Mouse (Mus musculus) liver, embryonic 11.5 days (tissue): ENCODE measurements at regions not wholly inside any gene's neighbourhood (a gene's known extent, or its start where the extent isn't known, plus 50 kb on each side); places are given as distances from the start of the nearest gene placed in this dataset.

ENCODE experiments used
- ATAC-seq: fragments of 200-750 bp; cut with Nextera tagmentation; replicated peaks from 2 replicates; pipeline ENCODE4 v1.8.0; 2017; ENCODE audit warnings: moderate number of reproducible peaks, mild to moderate bottlenecking, moderate TSS enrichment, moderate library complexity; ENCODE audit not compliant: low FRiP score
- DNase-seq: peaks from one replicate; pipeline ENCODE4 v3.0.0-alpha.2; 2017; ENCODE audit warnings: low spot score
- H3K27ac ChIP-seq: fragments of 300-500 bp; sonication (generic); 2 replicates; pipeline ENCODE4 v1.5.1; 2014; ENCODE audit warnings: mild to moderate bottlenecking, low read depth, low read length, control low read depth
- H3K27me3 ChIP-seq: fragments of 300-500 bp; sonication (generic); replicated peaks from 2 replicates; pipeline ENCODE4 v1.6.1; 2014; ENCODE audit warnings: low read length, mixed read lengths; ENCODE audit not compliant: control insufficient read depth, insufficient read depth
- H3K36me3 ChIP-seq: fragments of 300-500 bp; sonication (generic); 2 replicates; pipeline ENCODE4 v1.6.1; 2014; ENCODE audit warnings: mild to moderate bottlenecking, low read length, moderate library complexity, mixed read lengths; ENCODE audit not compliant: control insufficient read depth, insufficient read depth
- H3K4me1 ChIP-seq: fragments of 300-500 bp; sonication (generic); replicated peaks from 2 replicates; pipeline ENCODE4 v1.6.1; 2014; ENCODE audit warnings: low read length, mixed read lengths; ENCODE audit not compliant: control insufficient read depth, insufficient read depth
- H3K4me2 ChIP-seq: fragments of 300-500 bp; sonication (generic); 2 replicates; pipeline ENCODE4 v1.6.1; 2014; ENCODE audit warnings: mild to moderate bottlenecking, control low read depth, moderate library complexity
- H3K4me3 ChIP-seq: fragments of 300-500 bp; sonication (generic); 2 replicates; pipeline ENCODE4 v1.5.1; 2014; ENCODE audit warnings: low read depth, low read length, control low read depth
- H3K9ac ChIP-seq: fragments of 300-500 bp; sonication (generic); 2 replicates; pipeline ENCODE4 v1.6.1; 2014; ENCODE audit warnings: low read depth, low read length, control low read depth
- H3K9me3 ChIP-seq: fragments of 300-500 bp; sonication (generic); 2 replicates; pipeline ENCODE4 v1.6.1; 2016; ENCODE audit warnings: low read length, inconsistent platforms, mixed read lengths; ENCODE audit not compliant: control insufficient read depth
- WGBS: fragments of 180-500 bp; shearing (Covaris S2); extraction: QIAGEN DNeasy Blood & Tissue Kit; methylation state at CpG from one replicate; pipeline ENCODE4 v1.1.7; 2014; 5-methylcytosine and 5-hydroxymethylcytosine counted together

DNA sequence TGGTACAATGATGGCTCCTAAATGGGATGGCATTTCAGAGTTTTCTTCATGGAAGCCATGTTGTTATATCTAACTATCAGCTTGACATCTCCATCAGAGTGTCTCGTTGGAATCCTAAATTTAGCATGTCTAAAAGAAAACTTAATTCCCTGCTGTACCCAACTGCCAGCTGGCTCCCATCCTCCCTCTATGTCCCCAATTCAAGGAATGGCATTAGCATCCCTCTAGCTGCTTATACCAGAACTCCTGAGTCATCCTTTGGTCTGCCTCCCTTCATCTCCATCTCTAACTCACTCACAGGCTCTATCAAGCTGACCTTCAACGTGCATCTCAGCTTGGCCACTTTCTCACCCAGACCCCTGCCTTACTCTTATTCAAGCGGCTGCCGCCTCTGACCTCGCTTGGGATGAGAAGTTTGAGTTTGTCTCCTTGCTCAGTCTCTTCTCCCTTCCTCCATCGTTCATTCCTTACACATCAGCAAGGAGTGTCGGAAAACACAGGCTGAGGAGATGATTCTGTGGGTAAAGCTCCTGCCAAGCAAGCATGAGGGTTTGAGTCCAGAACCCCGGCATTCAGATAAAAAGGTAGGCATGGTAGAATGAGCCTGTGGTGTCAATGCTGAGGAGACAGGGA is 88.9 kb downstream of the Emp1 start:
- H3K9ac ChIP-seq: no peak overlapping the region
- no peak overlapping the region for H3K4me2 ChIP-seq
- H3K27ac ChIP-seq: no peak overlapping the region
- no peak for ATAC-seq
- no peak overlapping the region for H3K4me3 ChIP-seq
- H3K4me1 ChIP-seq: no peaks in the 10 kb centered on the region
- no peaks in the 10 kb centered on the region for H3K9me3 ChIP-seq
- WGBS: 82% methylated on average over 8 of the region's 8 CpGs
- H3K36me3 ChIP-seq: no peaks in the 10 kb centered on the region
- DNase-seq: no peak
- no peaks in the 10 kb centered on the region for H3K27me3 ChIP-seq

DNA sequence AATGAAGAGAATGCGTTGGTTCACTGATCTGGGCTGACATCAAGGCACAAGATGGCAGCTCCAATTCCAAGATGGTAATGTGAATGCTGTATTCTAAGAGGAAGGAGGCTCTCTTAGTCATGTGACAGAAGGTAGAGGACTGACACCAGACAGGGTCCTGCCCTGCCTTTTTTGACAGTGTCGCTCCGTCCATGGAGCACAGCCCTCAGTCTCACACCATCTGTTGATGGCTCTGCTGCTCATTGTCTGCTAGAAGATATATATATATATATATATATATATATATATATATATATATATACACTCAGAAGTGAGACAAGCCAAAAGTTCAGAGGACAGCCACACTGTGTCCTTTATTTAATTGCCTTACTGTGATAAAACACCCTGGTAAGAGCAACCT is 90.7 kb downstream of the Emp1 start:
- no peak for ATAC-seq
- no peak for DNase-seq
- no peak overlapping the region for H3K27ac ChIP-seq
- WGBS: 90% methylated on average over 3 of the region's 3 CpGs
- no peak overlapping the region for H3K4me3 ChIP-seq
- no peak overlapping the region for H3K4me2 ChIP-seq
- H3K9ac ChIP-seq: no peak overlapping the region
- no peaks in the 10 kb centered on the region for H3K4me1 ChIP-seq
- no peaks in the 10 kb centered on the region for H3K36me3 ChIP-seq
- no peaks in the 10 kb centered on the region for H3K27me3 ChIP-seq
- H3K9me3 ChIP-seq: no peaks in the 10 kb centered on the region

- no peak for ATAC-seq
- H3K36me3 ChIP-seq: no peaks in the 10 kb centered on the region
- H3K27ac ChIP-seq: no peak overlapping the region
These were observed 110.2 kb downstream of the Emp1 start for GRCm38 (mm10) chr6:135472495-135472894.

GRCm38 (mm10) chr6:135473146-135473545 is 110.8 kb downstream of the Emp1 start:
- Histone ChIP-seq H3K27ac (no peak overlapping the region), H3K9me3 (no peaks in the 10 kb centered on the region), H3K9ac (no peak overlapping the region), H3K4me3 (no peak overlapping the region), H3K4me2 (no peak overlapping the region), H3K36me3 (no peaks in the 10 kb centered on the region), H3K27me3 (no peaks in the 10 kb centered on the region), H3K4me1 (no peaks in the 10 kb centered on the region)
- DNase-seq (no peak), ATAC-seq (no peak)
- WGBS: 84% methylated on average over 4 of the region's 4 CpGs

More at GRCm38 (mm10) chr6:135472495-135472894, 110.2 kb downstream of the Emp1 start:
- DNase-seq: no peak
- Histone ChIP-seq H3K4me1 (no peaks in the 10 kb centered on the region), H3K4me3 (no peak overlapping the region), H3K27me3 (no peaks in the 10 kb centered on the region), H3K9me3 (no peaks in the 10 kb centered on the region), H3K9ac (no peak overlapping the region), H3K4me2 (no peak overlapping the region)
- WGBS: 67% methylated on average over 6 of the region's 6 CpGs

- Histone ChIP-seq H3K4me1 (no peaks in the 10 kb centered on the region), H3K27ac (no peak overlapping the region), H3K9me3 (no peaks in the 10 kb centered on the region), H3K4me2 (no peak overlapping the region), H3K27me3 (no peaks in the 10 kb centered on the region), H3K36me3 (no peaks in the 10 kb centered on the region), H3K4me3 (no peak overlapping the region), H3K9ac (no peak overlapping the region)
- WGBS: 64% methylated on average over 2 of the region's 2 CpGs
- no peak for ATAC-seq
- DNase-seq: no peak
These were observed 126.5 kb downstream of the Emp1 start for GRCm38 (mm10) chr6:135488795-135489194.

DNA sequence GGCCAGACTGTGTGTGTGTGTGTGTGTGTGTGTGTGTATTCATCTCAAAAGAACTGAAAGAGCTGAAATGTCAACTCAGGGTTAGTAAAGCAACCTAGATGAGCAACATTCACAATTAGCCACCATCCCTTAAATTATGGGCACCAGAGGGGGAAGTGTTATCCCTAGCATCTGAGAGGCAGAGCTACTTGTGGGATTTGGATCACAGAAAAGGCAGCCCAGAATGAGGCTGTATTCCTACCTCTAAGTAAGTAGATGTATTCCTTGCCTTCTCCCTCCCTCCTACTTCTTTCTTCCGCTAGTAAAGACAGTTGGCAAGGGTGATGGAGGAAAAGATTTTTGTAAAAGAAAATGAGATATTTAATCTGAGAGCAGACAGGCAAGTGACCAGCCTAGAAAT is 131.6 kb downstream of the Emp1 start:
- H3K9ac ChIP-seq: no peak overlapping the region
- H3K27ac ChIP-seq: no peak overlapping the region
- no peak overlapping the region for H3K4me2 ChIP-seq
- H3K4me1 ChIP-seq: no peaks in the 10 kb centered on the region
- no peak for ATAC-seq
- H3K27me3 ChIP-seq: no peaks in the 10 kb centered on the region
- H3K36me3 ChIP-seq: no peaks in the 10 kb centered on the region
- no peaks in the 10 kb centered on the region for H3K9me3 ChIP-seq
- 72% methylated on average over 1 of the region's 1 CpGs for WGBS
- no peak for DNase-seq
- H3K4me3 ChIP-seq: no peak overlapping the region

GRCm38 (mm10) chr6:135495841-135496240 is 133.5 kb downstream of the Emp1 start:
- H3K4me1 ChIP-seq: no peaks in the 10 kb centered on the region
- no peaks in the 10 kb centered on the region for H3K9me3 ChIP-seq
- H3K27me3 ChIP-seq: no peaks in the 10 kb centered on the region
- no peaks in the 10 kb centered on the region for H3K36me3 ChIP-seq
- H3K27ac ChIP-seq: no peak overlapping the region
- no peak overlapping the region for H3K9ac ChIP-seq
- ATAC-seq: no peak
- H3K4me3 ChIP-seq: no peak overlapping the region
- no peak for DNase-seq
- H3K4me2 ChIP-seq: no peak overlapping the region
- 31% methylated on average over 2 of the region's 2 CpGs for WGBS

GRCm38 (mm10) chr6:135498592-135498991 is 136.2 kb downstream of the Emp1 start:
- ATAC-seq (no peak), DNase-seq (no peak)
- no peaks in the 10 kb centered on the region for H3K4me1 ChIP-seq
- no peaks in the 10 kb centered on the region for H3K9me3 ChIP-seq
- no peak overlapping the region for H3K9ac ChIP-seq
- no peak overlapping the region for H3K27ac ChIP-seq
- no peak overlapping the region for H3K4me3 ChIP-seq
- no peaks in the 10 kb centered on the region for H3K27me3 ChIP-seq
- H3K36me3 ChIP-seq: no peaks in the 10 kb centered on the region
- H3K4me2 ChIP-seq: no peak overlapping the region
- 80% methylated on average over 6 of the region's 6 CpGs for WGBS

GRCm38 (mm10) chr6:135500381-135500780 is 138.0 kb downstream of the Emp1 start:
- no peak for ATAC-seq
- 76% methylated on average over 3 of the region's 3 CpGs for whole genome bisulfite sequencing

More at GRCm38 (mm10) chr6:135500381-135500780, 138.0 kb downstream of the Emp1 start:
- no peaks in the 10 kb centered on the region for H3K4me1 ChIP-seq
- H3K36me3 ChIP-seq: no peaks in the 10 kb centered on the region
- H3K9ac ChIP-seq: no peak overlapping the region
- no peak overlapping the region for H3K27ac ChIP-seq
- H3K9me3 ChIP-seq: no peaks in the 10 kb centered on the region
- H3K27me3 ChIP-seq: no peaks in the 10 kb centered on the region
- no peak for DNase-seq
- H3K4me2 ChIP-seq: no peak overlapping the region
- no peak overlapping the region for H3K4me3 ChIP-seq
